Mouse (Mus musculus) layer of hippocampus, postnatal 36 days (tissue): Measurements from ENCODE around the gene Zc3h14. TPM values are rescaled to one million over a fixed set of nuclear protein-coding genes. Genes with fewer than 3 reads are reported as not detected.

Source experiments
- total RNA-seq, 2 experiments: library from RNA; stranded (reverse); gene quantifications; 2 replicates each; pipeline ENCODE4 v1.2.3; 2021

Zc3h14 gene
- total RNA-seq, 2 experiments from 2014 or later = 95.1 to 97.3 TPM

Other genes with a start within 250 kb of the Zc3h14 start
- gene Kcnk10, start 168.7 kb upstream of the Zc3h14 start, total RNA-seq = 10 to 100 TPM; 17.5 to 18.2 TPM
- 10 to 100 TPM; 25.3 to 27.7 TPM for gene Spata7, start 118.8 kb upstream of the Zc3h14 start, total RNA-seq
- gene Ptpn21, start 9.6 kb upstream of the Zc3h14 start, total RNA-seq = 1 to 10 TPM; 5.2 to 9.6 TPM
- gene Eml5, start 154.5 kb downstream of the Zc3h14 start, total RNA-seq = 10 to 100 TPM; 87.5 to 91.3 TPM
- gene Ttc8, start 173.6 kb downstream of the Zc3h14 start, total RNA-seq = 10 to 100 TPM; 46.6 to 49.5 TPM